Mouse (Mus musculus) brain, adult 10 weeks (tissue): ENCODE data around the gene Trim61. TPM values are rescaled to one million over a fixed set of nuclear protein-coding genes. Genes with fewer than 3 reads are reported as not detected.

Source experiments
- polyA plus RNA-seq: library from polyadenylated mRNA; stranded (reverse); fragments of 350-450 nt; fragmentation: Illumina TruSeq; extraction: RNeasy Lipid Tissue Mini Kit (QIAGEN cat#74804); gene quantifications from one replicate; pipeline ENCODE4 v1.2.3, GENCODE M21; 2015; ENCODE audit warnings: low read depth, low replicate concordance

Trim61 gene
- polyA plus RNA-seq = not detected

GRCm38 (mm10) chr8:65018423-65018822 lies at the start of gene Trim61, which contains the start of gene Trim60:
Trim61 (minus strand) TSS chr8:65018523.
Trim60 (minus strand) TSS chr8:65018584.

GRCm38 (mm10) chr8:65037117-65037533 lies 18.8 kb upstream of the Trim61 start, which contains the start of gene Apela:
Apela (minus strand) TSS chr8:65037336.

DNA sequence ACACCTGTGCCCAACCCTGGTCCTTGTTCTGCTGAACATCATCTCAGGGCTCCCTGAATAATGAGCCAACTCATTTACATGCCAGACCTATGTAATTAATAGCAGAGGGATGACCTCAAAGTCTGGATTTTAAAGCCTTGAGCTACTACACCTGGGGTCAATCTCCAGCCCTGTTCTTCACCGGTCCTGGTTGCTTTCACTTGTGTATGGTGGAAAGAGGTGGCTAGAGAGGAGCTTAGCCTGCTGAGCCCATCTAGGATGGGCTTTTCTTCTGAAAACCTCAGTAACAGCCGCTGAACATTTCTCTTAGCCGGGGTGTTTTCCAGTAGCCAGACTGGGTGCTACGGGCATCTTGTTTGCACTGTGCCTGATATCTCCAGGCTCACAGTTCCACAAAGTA lies 30.6 kb downstream of the Trim61 start, which contains the start of gene Trim75:
Gene Trim75, minus strand, starts transcription at position 101 of the 400 bp plus-strand sequence.

Other genes with a start within 250 kb of the Trim61 start
- 119 TPM for gene Klhl2, start 168.5 kb downstream of the Trim61 start, polyA plus RNA-seq
- gene Tmem192, start 71.3 kb downstream of the Trim61 start, polyA plus RNA-seq = 38.8 TPM
- not detected for gene Trim75, start 30.7 kb downstream of the Trim61 start, polyA plus RNA-seq
- not detected for gene Trim60, start 61 bp upstream of the Trim61 start, polyA plus RNA-seq
- gene Apela, start 18.8 kb upstream of the Trim61 start, polyA plus RNA-seq = not detected
- gene Gm10663, start 56.5 kb upstream of the Trim61 start, polyA plus RNA-seq = not detected
- not detected for gene BC030870, start 111.0 kb upstream of the Trim61 start, polyA plus RNA-seq